Mouse (Mus musculus): Measurements from ENCODE around the gene Rab12.

The Rab12 gene

GRCm38 (mm10) chr17:66502865-66503264 is 16.7 kb downstream of the Rab12 start:
- no peak for DNase-seq (ENCODE audit: low spot score in 2 of 2)

GRCm38 (mm10) chr17:66498598-66498997 is 20.9 kb downstream of the Rab12 start:
- no peak for DNase-seq (ENCODE audit: low spot score in 2 of 2)

DNA sequence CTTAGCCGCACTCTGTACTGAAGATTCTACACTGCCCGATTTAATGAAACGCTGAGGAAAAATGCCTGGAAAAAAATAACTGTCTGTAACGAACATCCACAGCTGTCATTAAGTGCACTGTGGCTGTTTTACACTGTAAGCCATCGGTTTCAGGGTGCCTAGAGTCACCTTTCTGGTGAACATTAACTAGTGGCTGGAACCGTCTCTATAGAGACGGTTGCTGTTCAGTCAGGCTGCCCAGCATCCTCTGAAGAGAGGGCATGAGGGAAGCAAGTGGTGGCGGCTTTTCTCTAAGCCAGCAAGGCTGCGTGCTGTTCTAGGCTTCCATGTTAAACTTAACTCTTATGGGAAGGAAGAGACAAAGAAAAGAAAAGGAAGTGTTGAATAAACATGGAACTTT is 22.9 kb downstream of the Rab12 start:
- DNase-seq (ENCODE audit: low spot score in 2 of 2): no peak

DNA sequence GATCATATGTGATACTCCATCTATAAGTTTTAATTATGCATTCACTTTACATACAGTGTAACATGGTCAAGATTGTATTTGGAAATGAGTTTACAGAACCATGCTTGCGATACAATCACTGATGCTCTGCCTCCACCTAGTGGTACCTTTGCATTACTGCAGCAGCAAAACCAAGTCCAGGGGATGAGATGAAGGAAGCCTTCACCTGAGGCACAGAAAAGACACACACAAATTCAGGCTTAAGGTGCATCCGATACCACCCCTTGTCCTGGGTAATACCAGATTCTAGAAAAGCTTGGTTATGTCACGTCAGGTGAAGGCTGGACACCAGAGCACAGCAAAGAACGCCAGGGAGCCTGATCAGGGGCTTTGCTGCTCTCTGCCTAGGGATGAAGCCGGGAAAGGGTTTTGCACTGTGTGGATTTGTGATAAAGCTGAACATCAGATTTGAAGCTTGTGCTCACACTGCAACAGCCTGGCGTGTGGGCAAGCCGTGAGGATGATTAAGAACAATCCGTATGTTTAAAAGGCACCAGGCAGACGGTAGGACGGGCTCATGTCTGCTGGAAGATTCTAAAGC is 29.4 kb downstream of the Rab12 start:
- no peak for DNase-seq (ENCODE audit: low spot score in 2 of 2)

- DNase-seq (ENCODE audit: low spot score in 2 of 2): no peak
These were observed 33.0 kb downstream of the Rab12 start for GRCm38 (mm10) chr17:66486576-66486975.

DNA sequence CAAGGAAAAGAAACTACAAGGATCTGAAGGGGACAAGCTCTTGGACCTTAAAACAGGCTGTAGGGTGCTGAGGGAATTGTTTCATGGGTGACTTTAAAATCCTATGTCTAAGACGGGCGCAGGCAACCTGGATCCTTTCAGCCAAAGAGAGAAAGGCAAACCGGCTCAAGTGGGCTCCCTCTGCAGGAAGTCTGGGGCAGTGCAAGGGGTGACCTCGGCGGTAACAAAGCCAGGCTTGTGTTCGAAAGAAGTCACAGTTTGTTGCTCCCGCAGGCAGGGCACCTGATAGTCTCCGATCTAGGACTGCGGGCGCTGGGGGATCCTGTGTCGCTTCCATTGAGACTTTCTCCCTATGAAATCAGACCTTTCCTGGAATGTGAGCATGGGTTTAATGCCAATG is 33.8 kb downstream of the Rab12 start:
- DNase-seq (ENCODE audit: low spot score in 2 of 2): peak; percentile 52 to 78

DNA sequence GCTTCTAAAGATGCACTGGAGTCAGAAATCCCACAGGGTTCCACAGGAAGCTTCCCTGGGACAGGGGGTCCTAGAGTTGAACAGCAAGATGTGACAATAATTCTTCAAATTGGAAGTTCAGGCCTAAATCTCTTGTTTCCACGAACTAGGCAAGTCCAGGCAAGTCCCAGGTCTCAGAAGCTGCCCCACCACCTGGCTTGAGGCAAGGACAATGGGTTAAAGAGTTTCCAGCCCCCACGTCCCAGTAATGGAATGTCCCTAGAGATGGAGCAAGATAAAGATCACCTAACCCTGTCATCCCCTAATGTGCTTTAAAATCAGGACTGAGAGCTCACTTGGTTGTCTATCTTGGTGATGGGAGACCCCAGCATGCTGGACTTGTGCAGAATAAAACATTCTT is 34.6 kb downstream of the Rab12 start:
- DNase-seq (ENCODE audit: low spot score in 2 of 2): no peak

GRCm38 (mm10) chr17:66483651-66484454 is 35.7 kb downstream of the Rab12 start:
- no peak for DNase-seq (ENCODE audit: low spot score in 2 of 2)

GRCm38 (mm10) chr17:66481295-66481694 is 38.2 kb downstream of the Rab12 start:
- DNase-seq (ENCODE audit: low spot score in 2 of 2): no peak

GRCm38 (mm10) chr17:66480491-66481278 is 38.8 kb downstream of the Rab12 start:
- no peak for DNase-seq (ENCODE audit: low spot score in 2 of 2)

- no peak for DNase-seq (ENCODE audit: low spot score in 2 of 2)
These were observed 39.6 kb downstream of the Rab12 start for GRCm38 (mm10) chr17:66479813-66480490.

DNA sequence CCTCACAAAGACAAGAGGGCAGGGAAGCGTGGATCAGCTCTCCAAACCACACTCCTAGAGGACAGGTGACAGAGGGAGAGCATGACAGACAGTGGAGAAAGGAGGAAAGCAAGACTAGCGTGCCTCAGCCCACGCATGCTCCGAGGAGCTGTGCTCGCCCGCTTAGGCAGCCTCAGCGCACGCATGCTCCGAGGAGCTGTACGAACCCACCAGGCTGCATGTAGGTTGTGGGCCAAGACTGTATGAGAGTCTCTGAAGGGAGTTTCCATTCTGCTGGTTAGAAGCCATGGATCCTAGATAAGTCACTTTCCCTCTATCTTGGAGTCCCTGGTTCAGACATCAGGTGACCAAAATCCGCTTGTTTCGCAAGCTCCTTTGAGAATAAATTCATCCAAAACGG is 40.2 kb downstream of the Rab12 start:
- DNase-seq (ENCODE audit: low spot score in 2 of 2): no peak

- DNase-seq (ENCODE audit: low spot score in 2 of 2): no peak
These were observed 46.3 kb downstream of the Rab12 start for GRCm38 (mm10) chr17:66473205-66473604.

DNA sequence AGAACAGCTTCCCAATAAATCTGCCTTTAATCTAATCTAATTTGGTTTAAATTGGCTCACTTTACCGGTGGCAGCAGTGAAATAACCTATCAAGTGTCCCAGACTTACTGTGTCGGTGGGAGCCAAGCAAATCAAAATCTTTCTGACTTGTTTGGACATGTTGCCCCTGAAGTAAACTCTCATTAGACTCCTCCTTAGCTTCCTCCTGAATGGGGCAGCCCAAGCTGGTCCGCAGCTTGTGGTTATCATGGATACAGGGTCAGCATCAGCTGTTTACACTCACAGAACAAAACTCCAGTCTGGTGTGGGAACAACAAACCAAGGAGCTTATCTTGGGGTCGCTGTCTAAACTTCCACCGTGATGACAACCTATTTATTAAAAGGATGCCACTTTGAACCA is 47.8 kb downstream of the Rab12 start:
- no peak for DNase-seq (ENCODE audit: low spot score in 2 of 2)

DNA sequence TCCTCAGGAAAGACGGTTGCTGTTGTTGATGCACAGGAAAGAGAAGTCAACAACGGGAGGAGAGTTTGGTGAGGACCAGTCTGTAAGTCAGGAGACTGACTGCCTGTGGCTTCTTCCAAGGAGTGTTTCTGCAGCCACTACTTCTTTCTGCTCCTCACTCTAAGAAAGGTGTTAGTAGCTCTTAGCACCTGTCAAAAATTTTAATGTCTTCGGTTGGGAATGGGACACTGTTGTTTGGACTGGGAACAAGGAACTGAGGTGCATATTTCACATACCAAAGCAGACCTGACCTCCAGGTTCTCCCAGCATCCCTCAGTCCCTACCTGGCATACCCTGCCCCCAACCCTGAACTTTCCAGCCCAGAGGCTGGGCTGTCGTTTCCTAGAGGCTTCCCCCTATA is 48.3 kb downstream of the Rab12 start:
- no peak for DNase-seq (ENCODE audit: low spot score in 2 of 2)

DNA sequence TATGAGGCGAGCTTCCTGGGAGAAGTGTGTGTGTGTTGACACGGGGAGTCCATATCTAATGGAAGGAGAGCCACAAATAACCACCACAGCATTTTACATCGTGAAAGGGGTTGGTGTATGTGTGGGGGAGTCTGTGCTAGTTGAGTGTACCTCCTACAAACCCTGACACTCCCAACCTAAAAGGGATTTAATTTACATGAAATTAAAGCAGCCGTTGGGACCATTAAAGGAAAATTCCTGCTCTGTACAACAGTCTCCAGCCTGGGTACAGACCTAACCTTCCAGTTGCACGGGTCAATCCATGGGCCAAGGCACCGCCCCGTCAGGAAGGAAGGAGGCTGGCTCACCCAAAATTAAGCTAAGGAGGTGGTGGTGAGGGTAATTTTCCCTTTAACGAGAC is 49.5 kb downstream of the Rab12 start:
- no peak for DNase-seq (ENCODE audit: low spot score in 2 of 2)

DNA sequence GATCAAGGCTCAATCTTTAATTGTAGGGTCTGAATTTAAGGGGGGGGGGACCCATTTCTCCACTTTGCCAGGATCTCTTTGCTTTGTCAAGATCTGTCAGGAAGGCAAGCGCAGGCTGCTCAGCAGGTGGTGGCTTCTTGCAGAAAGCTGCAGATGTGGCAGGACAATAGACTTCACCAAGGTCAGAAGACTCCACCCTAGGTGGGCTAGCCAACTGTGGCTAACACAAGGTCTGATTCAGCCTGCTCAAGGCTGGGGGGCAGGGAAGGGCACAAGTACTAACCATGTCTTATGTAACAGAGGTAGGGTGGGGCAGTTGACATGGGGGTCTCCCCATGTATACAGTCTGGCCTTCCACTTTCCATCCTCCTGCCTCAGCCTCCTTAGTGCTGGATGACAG is 62.3 kb downstream of the Rab12 start:
- DNase-seq (ENCODE audit: low spot score in 2 of 2): no peak

- peak; percentile 71 to 89 for DNase-seq (ENCODE audit: low spot score in 2 of 2)
These were observed 68.4 kb downstream of the Rab12 start for GRCm38 (mm10) chr17:66451143-66451542.

DNA sequence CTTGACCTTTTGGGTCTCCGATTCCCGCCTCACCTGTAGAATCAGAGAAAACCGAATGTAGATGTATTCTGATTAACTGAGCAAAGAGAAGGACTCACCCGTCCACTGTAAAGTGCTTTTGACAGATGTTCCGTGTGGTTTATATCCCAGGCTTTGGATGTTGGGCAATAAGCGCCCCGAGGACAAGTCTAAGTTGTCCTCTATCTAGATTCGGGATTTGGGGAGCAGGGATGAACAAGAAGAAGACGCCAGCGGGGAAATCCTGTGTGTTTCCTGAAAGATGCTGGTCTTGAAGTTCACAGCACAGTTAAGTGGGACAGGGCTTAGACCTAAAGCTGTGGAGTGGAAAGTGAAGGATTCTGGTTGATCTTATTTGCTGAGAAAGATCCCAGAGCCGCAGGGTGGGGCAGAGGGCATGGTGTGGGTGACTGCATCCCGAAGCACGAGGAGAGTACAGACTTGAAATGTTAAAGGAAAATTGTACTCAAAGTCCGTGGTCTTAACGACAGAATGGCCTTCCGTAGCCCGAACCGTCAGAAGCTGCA is 68.9 kb downstream of the Rab12 start:
- no peak for DNase-seq (ENCODE audit: low spot score in 2 of 2)

DNA sequence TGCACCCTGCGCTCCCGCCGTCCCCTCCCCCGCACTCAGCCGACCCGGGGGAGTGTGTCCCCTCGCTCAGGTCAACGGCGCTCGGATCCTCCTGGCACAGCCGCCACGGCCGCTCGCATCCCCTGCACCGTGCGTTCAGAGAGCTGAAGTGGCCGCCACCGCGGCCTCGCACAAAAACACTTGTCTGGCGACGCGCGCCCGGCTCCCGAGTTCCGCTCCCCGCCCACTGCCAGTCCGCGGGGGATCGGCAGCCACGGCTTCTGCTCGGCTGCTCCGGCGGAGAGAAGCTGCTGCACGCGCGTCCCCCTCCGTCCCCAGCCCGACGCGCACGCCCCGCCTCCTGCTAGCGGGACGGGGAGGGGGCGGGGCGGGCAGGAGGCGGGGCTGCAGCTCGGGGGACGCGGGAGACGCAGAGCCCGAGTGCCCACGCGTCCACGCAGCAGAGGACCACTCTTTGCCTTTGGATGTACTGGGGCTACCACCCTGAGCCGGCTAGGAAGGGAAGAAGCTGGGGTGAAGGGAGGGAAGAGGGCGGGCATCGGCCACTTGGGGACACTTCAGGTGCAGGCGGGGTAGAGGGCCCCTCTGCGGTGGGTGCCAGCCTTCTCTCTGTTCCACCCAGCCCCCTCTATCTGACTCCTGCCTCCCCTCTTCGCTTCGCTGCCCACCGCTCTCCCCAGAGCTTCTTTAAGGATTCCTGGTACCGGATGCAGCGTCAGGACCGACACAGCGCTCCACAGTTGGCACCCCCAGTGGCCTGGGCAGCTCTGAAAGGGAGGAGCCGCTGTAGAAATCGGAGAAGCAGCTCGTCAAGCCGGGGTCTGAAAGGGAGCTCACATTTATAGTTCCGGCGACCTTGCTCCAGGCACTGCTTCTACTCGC is 69.8 kb downstream of the Rab12 start, which contains the start of gene Mtcl1:
TSS of gene Mtcl1 (minus strand) at position 291 of the 882 bp plus-strand sequence.
- peak in 1 of 2 experiments; percentile 63 for DNase-seq (ENCODE audit: low spot score in 2 of 2)
